Mouse (Mus musculus) heart, embryonic 16.5 days (tissue): ENCODE data around the gene Kcne1l. TPM values are rescaled to one million over a fixed set of nuclear protein-coding genes. Genes with fewer than 3 reads are reported as not detected.

Experiments used
- ATAC-seq: fragments of 200-750 bp; cut with Nextera tagmentation; replicated peaks from 2 replicates; pipeline ENCODE4 v1.8.0; 2017; ENCODE audit warnings: moderate number of reproducible peaks; ENCODE audit not compliant: insufficient read depth, low FRiP score; ENCODE audit errors: extremely low read depth
- H3K27ac ChIP-seq: fragments of 300-500 bp; sonication (generic); 2 replicates; pipeline ENCODE4 v1.5.1; 2014; ENCODE audit warnings: mild to moderate bottlenecking, low read length, control low read depth, moderate library complexity
- H3K27me3 ChIP-seq: fragments of 300-500 bp; sonication (generic); 2 replicates; pipeline ENCODE4 v1.6.1; 2014; ENCODE audit warnings: low read length, mixed read lengths; ENCODE audit not compliant: control insufficient read depth, insufficient read depth
- H3K36me3 ChIP-seq: fragments of 300-500 bp; sonication (generic); 2 replicates; pipeline ENCODE4 v1.6.1; 2014; ENCODE audit not compliant: control insufficient read depth, insufficient read depth
- H3K4me1 ChIP-seq: fragments of 300-500 bp; sonication (generic); 2 replicates; pipeline ENCODE4 v1.6.1; 2014; ENCODE audit warnings: low read length, mixed read lengths; ENCODE audit not compliant: control insufficient read depth, insufficient read depth
- H3K4me2 ChIP-seq: fragments of 300-500 bp; sonication (generic); 2 replicates; pipeline ENCODE4 v1.6.1; 2014; ENCODE audit warnings: low read depth, mild to moderate bottlenecking, control low read depth, low read length
- H3K4me3 ChIP-seq: fragments of 300-500 bp; sonication (generic); 2 replicates; pipeline ENCODE4 v1.5.1; 2014; ENCODE audit warnings: mild to moderate bottlenecking, control low read depth, low read length
- H3K9ac ChIP-seq: fragments of 300-500 bp; sonication (generic); 2 replicates; pipeline ENCODE4 v1.6.1; 2014; ENCODE audit warnings: low read length, control low read depth
- H3K9me3 ChIP-seq: fragments of 300-500 bp; sonication (generic); replicated peaks from 2 replicates; pipeline ENCODE4 v1.6.1; 2016; ENCODE audit warnings: low read length; ENCODE audit not compliant: control insufficient read depth
- WGBS: fragments of 180-500 bp; shearing (Covaris S2); extraction: QIAGEN DNeasy Blood & Tissue Kit; methylation state at CpG from one replicate; pipeline ENCODE4 v1.1.7; 2014; 5-methylcytosine and 5-hydroxymethylcytosine counted together
- polyA plus RNA-seq: library from polyadenylated mRNA; unstranded; fragments of >200 nt; fragmentation: Nextera tagmentation; extraction: Ambion mirVana; gene quantifications from 2 replicates; pipeline ENCODE4 v1.2.1, GENCODE M21; 2015

Gene Kcne1l
- polyA plus RNA-seq: 12.5 TPM in 2 replicates

DNA sequence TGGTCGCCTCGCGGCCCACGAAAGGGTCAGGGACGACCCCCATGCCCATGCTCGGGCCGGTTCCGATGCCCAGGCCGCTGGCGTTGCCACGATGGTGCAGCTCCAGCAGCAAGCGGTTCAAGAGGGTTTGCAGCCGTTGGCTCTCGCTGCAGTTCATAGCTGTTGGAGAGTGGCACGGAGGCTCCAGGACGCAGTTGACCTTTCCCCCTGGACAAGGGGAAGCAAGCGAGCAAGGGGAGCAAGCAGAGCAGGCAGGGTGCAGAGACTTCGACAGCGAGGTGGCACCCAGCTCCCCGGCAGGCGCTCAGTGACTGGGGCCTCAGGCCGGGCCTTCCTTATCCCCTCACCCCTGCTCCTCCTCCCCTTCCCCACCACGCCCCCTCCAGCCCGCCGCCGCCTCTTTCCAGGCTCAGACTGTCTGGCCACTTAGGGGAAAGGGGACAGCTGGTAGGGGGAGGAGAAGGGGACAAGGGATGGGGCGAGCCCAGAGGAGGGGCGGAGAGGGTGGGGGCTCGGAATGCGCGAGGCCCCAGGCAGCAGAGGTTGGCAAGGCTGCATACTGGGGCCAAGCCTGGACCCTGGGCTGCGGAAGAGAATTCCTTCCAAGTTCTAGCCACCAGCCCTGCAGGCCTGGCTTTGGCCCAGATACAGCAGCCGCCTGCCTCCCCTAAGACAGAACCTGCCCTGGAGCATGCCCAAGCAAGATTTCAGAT, at the start of gene Kcne1l:
Gene Kcne1l, minus strand, starts transcription at position 426 of the 713 bp plus-strand sequence.
- no peak within 1 kb of the TSS for H3K27ac ChIP-seq
- H3K9ac ChIP-seq: peak within 1 kb of the TSS; percentile 34; the same call in 1 of the 2 replicates
- peak; percentile 45; the same call in 1 of the 2 replicates for ATAC-seq
- no peaks in the 10 kb centered on the region for H3K9me3 ChIP-seq
- no peaks in the 10 kb centered on the region for H3K4me1 ChIP-seq
- peak within 1 kb of the TSS; percentile 68 for H3K4me2 ChIP-seq
- peaks cover 7% of the 10 kb centered on the region; the same call in 1 of the 2 replicates for H3K27me3 ChIP-seq
- H3K4me3 ChIP-seq: peak within 1 kb of the TSS; percentile 42
- H3K36me3 ChIP-seq: no peaks in the 10 kb centered on the region
- 27% methylated on average over 27 of the region's 33 CpGs for WGBS

DNA sequence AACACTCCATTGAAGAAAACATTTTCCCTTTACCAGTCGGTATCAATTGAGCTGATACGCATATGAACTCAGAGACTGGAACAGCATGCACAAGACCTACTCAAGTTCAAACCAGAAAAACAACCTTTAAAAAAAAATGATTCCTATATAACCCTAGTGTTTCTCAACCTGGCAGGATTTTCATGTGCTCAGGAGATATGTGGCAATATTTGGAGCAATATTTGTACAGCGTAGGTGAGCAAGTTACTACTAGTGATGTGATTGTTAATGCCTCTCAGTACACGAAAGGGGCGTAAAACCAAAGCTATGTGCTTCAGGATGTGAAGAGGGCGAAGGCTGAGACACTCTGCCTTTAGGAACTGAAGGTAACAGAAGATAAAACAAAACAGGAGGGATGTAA, 30.1 kb upstream of the Kcne1l start:
- Histone ChIP-seq H3K4me3 (no peak overlapping the region), H3K4me2 (no peak overlapping the region), H3K27me3 (no peaks in the 10 kb centered on the region), H3K36me3 (peaks cover 3% of the 10 kb centered on the region), H3K9me3 (no peaks in the 10 kb centered on the region), H3K9ac (no peak overlapping the region), H3K4me1 (no peaks in the 10 kb centered on the region), H3K27ac (no peak overlapping the region)
- no peak for ATAC-seq
- 89% methylated on average over 6 of the region's 6 CpGs for WGBS

DNA sequence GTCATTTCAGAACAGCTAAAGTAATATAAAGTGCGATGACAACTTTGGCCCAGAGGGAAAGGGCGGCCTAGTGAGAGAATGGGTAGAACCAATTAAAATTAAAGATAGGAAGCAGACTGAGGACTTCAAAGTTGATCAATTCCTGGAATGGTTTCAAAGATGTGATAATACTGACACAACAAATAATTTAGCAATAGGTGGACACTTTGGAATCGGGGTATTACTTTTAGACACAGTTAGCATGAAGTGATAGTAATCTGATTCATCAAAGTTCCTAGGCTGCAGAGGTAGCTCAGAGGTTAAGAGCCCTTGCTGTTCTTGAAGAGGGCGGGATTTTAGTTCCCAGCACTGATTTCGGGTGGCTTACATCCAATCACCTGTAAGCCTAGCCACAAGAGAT, 29.4 kb upstream of the Kcne1l start:
- no peak overlapping the region for H3K9ac ChIP-seq
- H3K36me3 ChIP-seq: peaks cover 3% of the 10 kb centered on the region
- no peaks in the 10 kb centered on the region for H3K9me3 ChIP-seq
- no peaks in the 10 kb centered on the region for H3K4me1 ChIP-seq
- H3K27ac ChIP-seq: no peak overlapping the region
- no peaks in the 10 kb centered on the region for H3K27me3 ChIP-seq
- no peak overlapping the region for H3K4me3 ChIP-seq
- ATAC-seq: no peak
- no peak overlapping the region for H3K4me2 ChIP-seq
- WGBS: 84% methylated on average over 5 of the region's 5 CpGs

DNA sequence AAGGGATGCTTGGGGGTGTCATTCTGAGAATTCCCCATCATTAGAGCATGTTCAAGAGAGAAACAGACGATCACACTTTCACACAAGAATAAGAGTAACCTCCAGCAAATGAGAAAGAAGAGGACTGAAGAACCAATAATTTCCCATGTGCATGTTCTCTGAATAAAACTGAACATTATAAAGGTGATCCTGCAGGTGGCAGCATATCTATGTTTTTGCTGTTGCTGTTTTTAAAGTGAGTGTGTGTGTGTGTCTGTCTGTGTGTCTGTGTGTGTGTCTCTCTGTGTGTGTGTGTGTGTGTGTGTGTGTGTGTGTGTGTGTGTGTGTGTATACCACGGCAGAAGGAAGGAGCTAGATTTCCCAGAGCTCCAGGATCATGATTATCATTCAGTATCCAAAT, 19.7 kb upstream of the Kcne1l start:
- H3K4me2 ChIP-seq: no peak overlapping the region
- H3K9me3 ChIP-seq: no peaks in the 10 kb centered on the region
- WGBS: 70% methylated on average over 2 of the region's 2 CpGs
- no peaks in the 10 kb centered on the region for H3K4me1 ChIP-seq
- H3K9ac ChIP-seq: no peak overlapping the region
- H3K27ac ChIP-seq: no peak overlapping the region
- no peak for ATAC-seq
- no peaks in the 10 kb centered on the region for H3K36me3 ChIP-seq
- no peaks in the 10 kb centered on the region for H3K27me3 ChIP-seq
- H3K4me3 ChIP-seq: no peak overlapping the region

DNA sequence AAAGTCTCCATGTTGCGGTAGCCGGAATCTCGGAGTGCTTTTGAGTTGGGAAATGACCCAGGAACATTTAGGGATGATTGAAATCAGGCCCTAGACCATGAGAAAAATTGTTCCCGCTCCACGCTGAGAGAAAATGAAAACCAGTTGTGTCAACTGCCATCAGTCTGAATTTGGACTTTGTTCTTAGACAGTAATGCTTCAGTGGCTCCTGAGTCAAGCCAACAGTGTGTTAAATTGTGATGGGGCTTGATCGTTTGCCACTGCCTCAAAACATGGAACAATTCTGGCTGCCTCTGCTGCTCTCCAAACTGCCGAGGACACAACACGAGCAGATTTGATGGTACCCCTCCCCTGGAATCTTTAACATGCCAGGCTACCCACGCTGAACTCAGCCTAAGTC, 10.0 kb upstream of the Kcne1l start:
- H3K4me2 ChIP-seq: no peak overlapping the region
- no peak for ATAC-seq
- no peak overlapping the region for H3K27ac ChIP-seq
- H3K9me3 ChIP-seq: no peaks in the 10 kb centered on the region
- no peaks in the 10 kb centered on the region for H3K27me3 ChIP-seq
- WGBS: 71% methylated on average over 9 of the region's 9 CpGs
- H3K4me3 ChIP-seq: no peak overlapping the region
- no peak overlapping the region for H3K9ac ChIP-seq
- H3K36me3 ChIP-seq: no peaks in the 10 kb centered on the region
- no peaks in the 10 kb centered on the region for H3K4me1 ChIP-seq

DNA sequence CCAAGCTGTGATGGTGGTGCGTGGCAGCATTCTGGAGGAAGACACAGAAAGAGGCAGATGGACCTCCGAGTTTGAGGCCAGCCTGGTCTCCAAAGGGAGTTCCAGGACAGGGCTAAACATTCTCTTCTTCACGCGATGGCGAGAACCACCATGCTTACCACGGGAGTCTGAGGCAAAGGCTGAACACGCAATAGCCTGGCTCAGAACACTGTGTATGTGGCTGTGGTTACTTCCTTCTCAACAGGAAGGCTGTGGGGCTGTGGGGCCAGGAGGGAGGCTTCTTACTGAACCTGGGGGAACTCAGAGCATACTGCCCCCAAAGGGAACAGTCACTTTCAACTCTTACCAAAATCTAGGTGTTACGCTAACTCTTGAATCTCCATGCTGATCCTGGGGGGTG, 9.2 kb upstream of the Kcne1l start:
- no peak for ATAC-seq
- WGBS: 70% methylated on average over 8 of the region's 8 CpGs
- Histone ChIP-seq H3K4me2 (no peak overlapping the region), H3K9ac (no peak overlapping the region), H3K9me3 (no peaks in the 10 kb centered on the region), H3K36me3 (no peaks in the 10 kb centered on the region), H3K27ac (no peak overlapping the region), H3K27me3 (no peaks in the 10 kb centered on the region), H3K4me1 (no peaks in the 10 kb centered on the region), H3K4me3 (no peak overlapping the region)

DNA sequence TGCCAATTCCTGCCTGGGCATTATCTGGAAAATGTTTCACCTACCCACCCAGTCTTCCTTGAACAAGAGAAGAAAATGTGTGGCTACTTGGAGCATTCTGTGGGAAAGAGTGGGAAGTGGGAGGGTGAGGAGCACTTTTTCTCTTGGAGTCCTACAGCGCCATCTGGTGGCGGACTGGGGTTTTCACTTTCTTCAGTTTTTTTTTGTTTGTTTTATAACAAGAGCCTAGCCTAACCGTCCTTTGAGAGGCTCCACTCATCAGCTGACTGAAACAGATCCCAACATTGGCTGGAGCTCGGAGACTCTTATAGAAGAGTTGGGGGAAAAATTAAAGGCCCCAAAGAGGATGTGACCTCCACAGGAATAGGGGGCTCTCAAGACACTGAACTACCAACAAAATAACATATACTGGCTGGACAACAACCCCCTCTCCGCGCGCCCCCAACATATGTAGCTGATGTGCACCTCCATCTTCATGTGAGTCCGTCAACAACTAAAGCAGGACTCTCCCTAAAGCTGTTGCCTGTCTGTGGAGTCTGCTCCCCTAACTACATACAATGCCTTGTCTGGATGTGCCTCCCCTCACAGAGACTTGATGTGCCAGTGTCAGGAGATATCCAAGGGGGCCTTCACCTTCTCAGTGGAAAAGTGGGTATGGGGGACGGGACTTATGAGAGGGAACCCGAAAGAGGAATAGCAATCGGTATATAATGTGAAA, 8.4 kb upstream of the Kcne1l start:
- Histone ChIP-seq H3K9ac (no peak overlapping the region), H3K4me2 (no peak overlapping the region), H3K4me1 (no peaks in the 10 kb centered on the region), H3K27me3 (no peaks in the 10 kb centered on the region), H3K9me3 (no peaks in the 10 kb centered on the region), H3K36me3 (no peaks in the 10 kb centered on the region), H3K27ac (no peak overlapping the region), H3K4me3 (no peak overlapping the region)
- 49% methylated on average over 11 of the region's 11 CpGs for WGBS
- ATAC-seq: no peak

DNA sequence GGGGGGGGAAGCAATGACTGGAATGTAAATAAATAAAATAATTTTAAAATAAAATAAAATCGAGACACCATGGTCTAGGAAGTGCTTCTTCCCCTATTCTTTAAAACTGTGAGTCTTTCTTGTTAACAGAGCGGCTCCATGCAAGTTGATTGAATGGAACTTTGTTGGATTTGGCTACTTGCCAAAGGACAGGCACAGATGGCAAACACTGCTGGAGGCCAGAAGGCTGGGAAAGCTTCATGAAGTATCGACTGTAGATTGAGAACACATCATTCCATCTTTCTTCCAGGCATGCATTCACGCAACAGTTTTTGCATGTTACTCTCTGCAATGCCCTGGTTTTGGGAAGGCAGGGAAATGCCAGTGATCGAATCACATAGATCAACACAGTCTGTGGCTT, 4.3 kb upstream of the Kcne1l start:
- Histone ChIP-seq H3K4me1 (no peaks in the 10 kb centered on the region), H3K36me3 (no peaks in the 10 kb centered on the region), H3K27me3 (0 out of 2 replicates have a peak, but pooled peaks cover 2% of the 10 kb centered on the region), H3K4me3 (no peak overlapping the region), H3K27ac (no peak overlapping the region), H3K4me2 (no peak overlapping the region), H3K9me3 (no peaks in the 10 kb centered on the region), H3K9ac (no peak overlapping the region)
- WGBS: 55% methylated on average over 5 of the region's 5 CpGs
- no peak for ATAC-seq
